Mouse (Mus musculus) hindbrain, postnatal 0 days (tissue): ENCODE data around the gene Pxylp1. TPM values are rescaled to one million over a fixed set of nuclear protein-coding genes. Genes with fewer than 3 reads are reported as not detected.
"Not testable (repeated sequence)": the region's sequence is repeated elsewhere in the genome, so short reads cannot be mapped to it uniquely, and the experiment has no call there.

Experiments used
- ATAC-seq: fragments of 200-750 bp; cut with Nextera tagmentation; 2 replicates; pipeline ENCODE4 v1.8.0; 2017; ENCODE audit warnings: mild to moderate bottlenecking, moderate TSS enrichment, moderate library complexity
- DNase-seq: peaks from one replicate; pipeline ENCODE4 v3.0.0-alpha.2; 2015; ENCODE audit warnings: low spot score
- H3K27ac ChIP-seq: fragments of 300-500 bp; sonication (generic); 2 replicates; pipeline ENCODE4 v1.5.1; 2014; ENCODE audit warnings: mild to moderate bottlenecking
- H3K27me3 ChIP-seq: fragments of 300-500 bp; sonication (generic); 2 replicates; pipeline ENCODE4 v1.6.1; 2014; ENCODE audit warnings: low read length, mixed read lengths; ENCODE audit not compliant: insufficient read depth
- H3K36me3 ChIP-seq: fragments of 300-500 bp; sonication (generic); 2 replicates; pipeline ENCODE4 v1.6.1; 2014; ENCODE audit warnings: low read length, mixed read lengths; ENCODE audit not compliant: insufficient read depth
- H3K4me1 ChIP-seq: fragments of 300-500 bp; sonication (generic); 2 replicates; pipeline ENCODE4 v1.6.1; 2014; ENCODE audit warnings: antibody characterized with exemption, low read length, mixed read lengths; ENCODE audit not compliant: insufficient read depth
- H3K4me2 ChIP-seq: fragments of 300-500 bp; sonication (generic); 2 replicates; pipeline ENCODE4 v1.6.1; 2014; ENCODE audit warnings: low read depth, mild to moderate bottlenecking, low read length, moderate library complexity, mixed read lengths
- H3K4me3 ChIP-seq: fragments of 300-500 bp; sonication (generic); 2 replicates; pipeline ENCODE4 v1.5.1; 2014; ENCODE audit warnings: low read length
- H3K9ac ChIP-seq: fragments of 300-500 bp; sonication (generic); replicated peaks from 2 replicates; pipeline ENCODE4 v1.6.1; 2014; ENCODE audit warnings: mild to moderate bottlenecking, low read length, moderate library complexity, mixed read lengths
- H3K9me3 ChIP-seq: fragments of 300-500 bp; sonication (generic); 2 replicates; pipeline ENCODE4 v1.6.1; 2016; ENCODE audit warnings: low read length, mixed read lengths
- CTCF ChIP-seq: IDR thresholded peaks from 2 replicates; pipeline ENCODE4 v1.5.1; 2016; ENCODE audit warnings: antibody characterized with exemption, control low read depth, low read depth
- WGBS: fragments of 180-500 bp; shearing (Covaris S2); extraction: QIAGEN DNeasy Blood & Tissue Kit; methylation state at CpG from one replicate; pipeline ENCODE4 v1.1.7; 2014; 5-methylcytosine and 5-hydroxymethylcytosine counted together
- polyA plus RNA-seq: library from polyadenylated mRNA; unstranded; fragments of >200 nt; fragmentation: Nextera tagmentation; extraction: Ambion mirVana; gene quantifications from 2 replicates; pipeline ENCODE4 v1.2.1, GENCODE M21; 2015
- total RNA-seq: library from RNA; depleted of rRNA; stranded (reverse); fragments of >200 nt; gene quantifications from 2 replicates; pipeline ENCODE4 v1.2.3, GENCODE M21; 2014; rRNA removed

Pxylp1 gene
- total RNA-seq (24.1 and 28.9 TPM in 2 replicates), polyA plus RNA-seq (23.2 and 23.4 TPM in 2 replicates)

- peaks cover 13% of the 10 kb centered on the region; the same call in 1 of the 2 replicates for H3K4me1 ChIP-seq
- H3K27me3 ChIP-seq = no peaks in the 10 kb centered on the region
- no peak for ATAC-seq
- H3K4me3 ChIP-seq = no peak within 1 kb of the TSS
- no peaks in the 10 kb centered on the region for H3K36me3 ChIP-seq
- no peak for TF ChIP-seq CTCF
- H3K9ac ChIP-seq = no peak within 1 kb of the TSS
- WGBS = 5% methylated on average over 3 of the region's 3 CpGs
- DNase-seq = no peak
- no peaks in the 10 kb centered on the region for H3K9me3 ChIP-seq
- no peak within 1 kb of the TSS for H3K4me2 ChIP-seq
- no peak within 1 kb of the TSS for H3K27ac ChIP-seq
These were observed at the start of gene Pxylp1 for GRCm38 (mm10) chr9:96892546-96892945. TSS of gene Pxylp1 (minus strand) at chr9:96892669.

GRCm38 (mm10) chr9:96938887-96939286 is 46.4 kb upstream of the Pxylp1 start:
- DNase-seq (peak; percentile 41), ATAC-seq (peak; percentile 47; the same call in 1 of the 2 replicates)
- Histone ChIP-seq H3K36me3 (no peaks in the 10 kb centered on the region), H3K27me3 (no peaks in the 10 kb centered on the region), H3K4me1 (no peaks in the 10 kb centered on the region), H3K27ac (no peak overlapping the region), H3K9ac (no peak overlapping the region), H3K9me3 (no peaks in the 10 kb centered on the region), H3K4me3 (no peak overlapping the region), H3K4me2 (no peak overlapping the region)
- TF ChIP-seq CTCF = no peak
- 66% methylated on average over 5 of the region's 5 CpGs for WGBS

- WGBS = 90% methylated on average over 2 of the region's 2 CpGs
- not testable (repeated sequence) for H3K27me3 ChIP-seq, H3K9ac ChIP-seq, H3K4me2 ChIP-seq, H3K36me3 ChIP-seq, DNase-seq, H3K4me3 ChIP-seq, ATAC-seq, H3K9me3 ChIP-seq, H3K27ac ChIP-seq, H3K4me1 ChIP-seq
These were observed 44.0 kb upstream of the Pxylp1 start for GRCm38 (mm10) chr9:96936427-96936826.

GRCm38 (mm10) chr9:96935556-96936300 is 43.3 kb upstream of the Pxylp1 start:
- no peaks in the 10 kb centered on the region for H3K4me1 ChIP-seq
- WGBS = 64% methylated on average over 15 of the region's 15 CpGs
- no peak for TF ChIP-seq CTCF
- no peaks in the 10 kb centered on the region for H3K9me3 ChIP-seq
- no peaks in the 10 kb centered on the region for H3K36me3 ChIP-seq
- ATAC-seq (no peak), DNase-seq (no peak)
- H3K27ac ChIP-seq = no peak overlapping the region
- H3K9ac ChIP-seq = no peak overlapping the region
- H3K27me3 ChIP-seq = no peaks in the 10 kb centered on the region
- no peak overlapping the region for H3K4me3 ChIP-seq
- H3K4me2 ChIP-seq = no peak overlapping the region

- Histone ChIP-seq H3K4me1 (no peaks in the 10 kb centered on the region), H3K9me3 (no peaks in the 10 kb centered on the region), H3K9ac (no peak overlapping the region), H3K4me2 (no peak overlapping the region), H3K27me3 (no peaks in the 10 kb centered on the region), H3K27ac (no peak overlapping the region), H3K36me3 (no peaks in the 10 kb centered on the region), H3K4me3 (no peak overlapping the region)
- ATAC-seq = no peak
- DNase-seq = no peak
- TF ChIP-seq CTCF = no peak
- WGBS = 75% methylated on average over 3 of the region's 3 CpGs
These were observed 42.3 kb upstream of the Pxylp1 start for GRCm38 (mm10) chr9:96934816-96935215.

- no peaks in the 10 kb centered on the region for H3K4me1 ChIP-seq
- H3K4me3 ChIP-seq = no peak overlapping the region
- no peaks in the 10 kb centered on the region for H3K27me3 ChIP-seq
- DNase-seq = no peak
- H3K9me3 ChIP-seq = no peaks in the 10 kb centered on the region
- no peak for TF ChIP-seq CTCF
- ATAC-seq = no peak
- no peaks in the 10 kb centered on the region for H3K36me3 ChIP-seq
- no peak overlapping the region for H3K9ac ChIP-seq
- no peak overlapping the region for H3K27ac ChIP-seq
- 91% methylated on average over 8 of the region's 8 CpGs for WGBS
- H3K4me2 ChIP-seq = no peak overlapping the region
These were observed 40.3 kb upstream of the Pxylp1 start for GRCm38 (mm10) chr9:96932751-96933150.

- H3K27ac ChIP-seq = no peak overlapping the region
- no peaks in the 10 kb centered on the region for H3K4me1 ChIP-seq
- DNase-seq (no peak), ATAC-seq (no peak)
- 77% methylated on average over 17 of the region's 17 CpGs for WGBS
- H3K4me2 ChIP-seq = no peak overlapping the region
- no peaks in the 10 kb centered on the region for H3K27me3 ChIP-seq
- no peak overlapping the region for H3K4me3 ChIP-seq
- H3K9ac ChIP-seq = no peak overlapping the region
- H3K9me3 ChIP-seq = no peaks in the 10 kb centered on the region
- TF ChIP-seq CTCF = no peak
- H3K36me3 ChIP-seq = no peaks in the 10 kb centered on the region
These were observed 31.3 kb upstream of the Pxylp1 start for GRCm38 (mm10) chr9:96923577-96924316.
